Mouse (Mus musculus) bone marrow macrophage, adult 2 months (primary cell): ENCODE measurements around the gene Asb7.

Experiments
- CTCF ChIP-seq: IDR thresholded peaks from 2 replicates; pipeline ENCODE4 v1.5.1; 2012; ENCODE audit warnings: low read depth, mild to moderate bottlenecking, low read length, moderate library complexity
- POLR2A ChIP-seq: IDR thresholded peaks from 2 replicates; pipeline ENCODE4 v1.6.1; 2012; ENCODE audit warnings: mild to moderate bottlenecking, low read depth, low read length, borderline replicate concordance

DNA sequence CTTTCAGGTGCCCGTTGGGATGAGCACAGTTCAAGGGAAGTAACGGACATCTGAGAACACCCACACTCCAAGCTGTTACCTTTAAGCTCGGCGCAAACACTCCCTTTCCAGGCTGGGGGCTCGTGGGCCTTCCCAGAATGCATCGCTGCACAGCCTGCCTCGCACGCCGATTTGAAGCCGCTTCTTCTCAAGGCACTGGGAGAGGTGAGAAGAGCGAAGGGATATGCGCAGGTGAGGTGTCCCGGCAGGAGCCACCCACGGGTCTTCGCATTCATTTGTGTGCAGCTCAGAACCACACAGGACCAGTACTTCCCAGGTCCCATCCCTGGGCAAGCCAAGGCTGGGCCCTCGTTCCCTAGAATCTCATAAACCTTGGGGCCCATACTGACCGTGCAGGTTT lies 44.0 kb upstream of the Asb7 start:
- no peak for TF ChIP-seq POLR2A
- TF ChIP-seq CTCF, result no peak
